Mouse (Mus musculus) adrenal gland, adult (tissue): ENCODE measurements around the gene Mfsd6.
A peak's percentile ranks its signal among the peaks of the same experiment; 100 is the strongest.
"Not testable (repeated sequence)": the region's sequence is repeated elsewhere in the genome, so short reads cannot be mapped to it uniquely, and the experiment has no call there.

Experiments used
- DNase-seq, 2 experiments: peaks; one replicate each; pipeline ENCODE4 v3.0.0; 2022 to 2023; ENCODE audit warnings: low spot score in 1 of 2; ENCODE audit not compliant: inconsistent age in 2 of 2

Mfsd6 gene

DNA sequence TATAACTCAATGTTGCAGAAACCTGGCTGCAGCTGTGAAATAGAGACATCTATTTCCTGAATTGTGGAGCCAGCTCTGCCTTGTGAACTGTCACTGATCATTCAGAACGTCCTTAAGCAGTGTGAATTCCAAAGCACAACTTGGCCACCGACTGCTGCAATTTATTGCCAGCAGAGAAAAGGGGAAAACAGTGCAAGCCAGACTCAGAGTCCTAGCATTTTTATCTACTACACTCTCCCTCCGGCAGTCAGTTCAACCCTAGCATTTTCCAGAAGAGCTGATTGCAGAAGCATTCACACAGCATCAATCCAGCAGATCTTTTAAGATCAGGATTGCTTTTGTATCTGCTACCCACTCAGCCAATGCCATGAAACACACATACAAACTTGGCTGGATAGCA lies 13.2 kb downstream of the Mfsd6 start:
- DNase-seq, result no peak

DNA sequence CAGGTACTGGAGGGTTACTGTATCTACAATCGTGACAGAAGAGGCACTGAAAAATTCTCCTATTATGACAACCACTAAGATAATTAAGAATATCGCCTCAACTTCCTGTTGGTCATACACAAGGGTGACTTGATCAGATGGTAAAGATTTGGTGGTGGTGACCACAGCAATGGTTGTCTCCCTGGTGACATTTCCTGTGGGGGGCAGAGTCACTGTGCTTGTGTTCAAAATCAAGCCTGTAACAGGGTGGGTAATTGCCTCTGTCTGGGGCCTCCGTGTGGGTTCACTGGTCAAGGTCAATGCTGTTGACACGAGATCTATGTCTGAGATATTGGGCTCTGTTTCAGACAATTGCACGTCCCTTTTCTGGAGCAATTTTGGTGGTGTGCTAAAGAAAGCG lies 18.5 kb downstream of the Mfsd6 start:
- DNase-seq, result no peak

- DNase-seq, result no peak
These were observed 20.2 kb downstream of the Mfsd6 start for GRCm38 (mm10) chr1:52707030-52707429.

GRCm38 (mm10) chr1:52702738-52703491 lies 24.3 kb downstream of the Mfsd6 start:
- peak in 1 of 2 experiments; percentile 35 for DNase-seq

DNA sequence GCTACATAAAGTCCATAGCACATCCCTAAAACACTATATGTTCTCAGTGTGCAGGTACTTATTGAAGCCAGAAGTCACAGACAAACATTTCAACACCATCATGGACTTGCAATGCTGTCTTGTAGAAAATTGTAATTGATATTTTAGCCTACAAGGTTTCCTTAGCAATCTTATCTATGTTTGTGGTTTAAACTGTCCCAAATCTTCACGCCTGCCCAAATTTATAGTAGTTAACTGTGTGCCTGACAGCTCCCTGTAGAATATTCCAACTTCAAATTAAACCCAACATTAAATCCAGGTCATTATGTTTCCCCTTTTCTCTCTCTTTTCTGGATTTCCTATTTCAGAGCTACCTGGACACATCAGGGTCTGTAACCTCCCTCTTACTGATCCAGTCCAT lies 25.3 kb downstream of the Mfsd6 start:
- DNase-seq, result no peak

- DNase-seq, result not testable (repeated sequence)
These were observed 32.8 kb downstream of the Mfsd6 start for GRCm38 (mm10) chr1:52694456-52694855.

DNA sequence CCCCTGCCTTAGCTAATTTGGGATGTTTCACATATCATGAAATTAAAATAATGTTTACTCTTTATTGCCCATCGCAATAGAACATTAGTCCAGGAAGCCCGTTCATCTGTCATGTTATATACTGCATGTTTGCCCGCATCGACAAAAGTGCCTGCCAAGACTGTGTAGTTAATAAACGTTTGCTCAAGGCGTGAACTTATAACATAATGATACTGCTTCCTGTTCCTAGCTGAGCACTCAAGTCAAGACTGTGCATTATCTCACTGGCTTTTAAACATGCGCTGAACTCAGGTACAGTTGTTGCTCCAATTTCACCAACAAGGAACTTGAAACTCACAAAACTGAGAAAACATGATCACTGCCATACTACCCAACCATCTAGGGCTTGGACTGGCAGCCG lies 39.6 kb downstream of the Mfsd6 start:
- DNase-seq, result no peak

DNA sequence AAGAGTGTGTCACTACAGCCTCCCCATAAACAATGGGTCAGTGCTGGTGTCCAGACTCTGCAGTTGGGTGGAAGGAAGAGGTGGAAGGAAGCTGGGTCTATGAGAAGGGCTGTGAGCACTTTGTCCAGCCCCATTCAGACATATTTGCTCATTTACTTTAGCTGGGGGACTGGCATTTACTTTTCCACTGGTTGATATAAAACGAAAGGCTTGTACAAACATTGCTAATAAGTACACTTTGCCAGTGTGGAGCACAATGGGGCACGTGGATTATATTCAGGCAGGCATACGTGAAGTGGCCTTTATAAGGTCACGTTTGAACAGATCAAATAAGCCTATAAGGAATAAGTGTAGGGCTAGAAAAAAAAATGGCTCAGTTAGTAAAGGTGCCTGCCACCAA lies 43.7 kb downstream of the Mfsd6 start:
- DNase-seq, result no peak

GRCm38 (mm10) chr1:52676621-52677020 lies 50.6 kb downstream of the Mfsd6 start:
- peak; percentile 27 to 77 for DNase-seq

DNA sequence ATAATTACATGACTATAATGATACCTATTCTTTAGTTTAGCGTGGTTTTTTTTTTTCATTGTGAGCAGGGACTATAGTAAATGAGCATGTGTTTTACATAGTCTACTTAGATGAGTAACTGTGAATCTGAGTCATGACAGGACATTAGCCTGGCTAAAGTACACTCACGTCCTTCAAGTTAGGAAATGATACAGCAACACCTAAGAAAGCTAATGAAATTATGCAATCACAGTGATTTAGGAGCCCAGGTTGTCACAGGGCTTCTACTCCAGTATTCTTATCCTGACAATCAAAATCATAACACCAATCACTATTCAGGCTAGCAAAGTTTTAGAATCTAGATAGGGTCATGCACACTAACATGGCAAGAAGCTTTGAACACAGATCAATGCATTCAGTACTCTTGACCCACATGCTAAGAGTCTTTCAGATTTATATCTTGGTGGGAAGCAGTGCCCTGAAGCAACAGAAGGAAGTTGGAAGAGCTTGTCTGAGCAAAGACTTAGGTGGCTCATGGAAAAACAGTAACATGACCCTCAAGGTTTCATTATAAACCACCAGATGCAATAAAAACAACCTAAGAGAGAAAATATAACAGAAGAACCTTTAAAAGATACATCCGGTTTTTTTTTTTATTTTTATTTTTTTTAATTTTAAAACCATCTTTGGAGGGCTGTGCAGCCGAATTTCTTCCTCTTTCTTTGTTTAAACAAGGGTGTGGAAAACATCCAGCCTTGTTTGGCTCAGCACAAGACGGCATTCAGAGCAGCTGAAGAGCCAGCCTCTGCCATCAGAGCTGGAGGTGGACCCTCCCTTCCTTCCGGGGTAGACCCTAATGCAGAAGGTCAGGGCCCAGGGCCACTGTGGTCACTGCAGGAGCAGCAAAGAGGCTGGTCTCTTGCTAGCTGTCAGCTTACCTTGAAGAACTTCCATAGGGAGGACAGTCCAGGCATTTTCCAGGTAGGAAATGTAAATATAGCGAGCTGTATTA lies 51.4 kb downstream of the Mfsd6 start:
- DNase-seq, result peak in 1 of 2 experiments; percentile 72

DNA sequence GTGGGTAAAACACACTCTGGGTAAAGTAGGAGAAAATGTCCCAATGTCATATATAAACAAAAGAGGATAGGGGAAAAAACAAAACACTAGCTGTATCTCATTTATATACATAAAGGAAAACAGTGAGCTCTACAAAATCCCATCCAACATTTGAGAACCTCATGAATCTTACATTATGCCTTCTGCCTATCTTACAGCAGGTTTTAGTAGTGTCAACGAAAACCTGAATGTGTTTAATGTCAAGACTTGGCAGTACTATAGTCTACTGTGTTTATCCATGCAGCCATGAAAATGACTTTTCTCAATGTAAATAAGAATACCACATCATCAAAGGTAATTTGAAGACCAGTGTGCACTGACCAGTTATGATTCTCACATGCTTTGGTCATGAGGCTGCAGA lies 57.3 kb downstream of the Mfsd6 start:
- DNase-seq, result no peak

- DNase-seq, result no peak
These were observed 58.4 kb downstream of the Mfsd6 start for GRCm38 (mm10) chr1:52668743-52669323.

DNA sequence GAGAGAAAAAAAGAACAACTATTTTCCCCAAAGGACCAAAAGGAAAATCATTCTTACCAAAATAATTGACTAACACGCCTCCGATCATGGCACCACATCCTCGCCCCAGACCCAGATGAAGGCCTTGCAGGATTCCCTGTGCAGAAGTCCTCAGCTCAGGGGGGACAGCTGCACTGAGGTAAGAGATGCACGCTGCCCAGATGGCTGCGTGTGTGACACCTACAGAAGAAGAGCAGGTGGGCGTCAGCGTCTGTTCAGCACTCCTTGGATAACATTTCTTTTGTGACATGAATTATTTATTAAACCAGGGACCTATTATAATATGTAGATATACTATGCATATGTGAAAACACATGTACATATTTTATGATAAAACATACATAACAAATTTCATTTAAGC lies 64.0 kb downstream of the Mfsd6 start:
- no peak for DNase-seq

- no peak for DNase-seq
These were observed 66.5 kb downstream of the Mfsd6 start for GRCm38 (mm10) chr1:52660765-52661164.

- no peak for DNase-seq
These were observed 67.0 kb downstream of the Mfsd6 start for GRCm38 (mm10) chr1:52660278-52660677.

- no peak for DNase-seq
These were observed 69.1 kb downstream of the Mfsd6 start for GRCm38 (mm10) chr1:52658160-52658559.

- DNase-seq, result no peak
These were observed 72.1 kb downstream of the Mfsd6 start for GRCm38 (mm10) chr1:52655153-52655552.

DNA sequence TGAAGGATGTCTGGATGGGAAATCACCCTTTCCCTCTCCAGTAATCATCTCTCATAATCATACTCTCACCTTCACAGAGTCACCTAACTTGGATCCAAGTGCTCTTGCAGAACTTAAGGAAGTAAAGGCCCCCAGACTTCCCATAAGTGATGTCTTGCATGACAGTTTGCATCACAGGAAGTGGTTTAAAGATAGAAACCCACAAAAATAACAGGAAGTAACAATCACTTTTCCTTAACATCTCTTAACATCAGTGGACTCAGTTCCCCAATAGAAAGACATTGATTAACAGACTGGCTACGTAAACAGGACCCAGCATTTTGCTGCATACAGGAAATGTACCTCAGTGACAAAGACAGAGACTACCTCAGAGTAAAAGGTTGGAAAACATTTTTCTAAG lies 73.9 kb downstream of the Mfsd6 start:
- DNase-seq, result no peak

DNA sequence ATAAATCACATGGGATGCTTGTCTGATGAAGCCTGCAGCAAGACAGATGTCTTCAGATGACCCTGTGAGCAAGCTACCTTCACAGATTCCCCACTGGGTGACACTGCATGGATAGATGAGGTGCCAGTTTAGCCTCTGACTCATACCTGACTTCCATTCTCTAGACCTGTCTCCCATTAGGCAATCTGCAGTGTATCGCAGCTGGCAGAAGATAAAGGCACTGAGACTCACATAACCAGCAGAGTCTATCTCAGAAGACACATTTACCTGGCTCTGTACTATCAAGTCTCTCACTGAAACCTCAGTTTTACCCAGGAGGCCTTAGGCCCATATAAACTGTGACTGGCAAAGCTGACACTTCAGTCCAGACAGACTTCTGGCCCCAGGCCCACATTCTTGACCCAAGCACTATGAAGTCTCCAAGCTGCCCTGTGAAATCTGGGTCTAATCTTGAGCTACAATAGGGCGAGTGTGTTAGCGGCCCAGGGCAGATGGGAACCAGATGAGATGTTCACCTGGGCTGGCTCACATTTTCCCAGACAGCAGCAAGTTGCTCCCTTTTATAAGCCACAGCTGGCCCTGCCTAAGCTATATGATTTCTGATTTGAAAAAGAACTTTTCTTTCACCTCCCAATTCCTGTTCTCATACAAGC lies 74.5 kb downstream of the Mfsd6 start:
- peak in 1 of 2 experiments; percentile 62 for DNase-seq

GRCm38 (mm10) chr1:52650066-52650465 lies 77.2 kb downstream of the Mfsd6 start:
- no peak for DNase-seq
